Mouse (Mus musculus) fibroblast of lung, adult 2 months (primary cell): Measurements from ENCODE around the gene Ttyh3.

Experiments used
- DNase-seq: peaks from one replicate; pipeline ENCODE4 v3.0.0-alpha.2; 2011; ENCODE audit warnings: low read depth

Ttyh3 gene

GRCm38 (mm10) chr5:140628995-140629394 lies 19.8 kb downstream of the Ttyh3 start:
- DNase-seq, result no peak

GRCm38 (mm10) chr5:140627580-140627979 lies 21.3 kb downstream of the Ttyh3 start:
- no peak for DNase-seq

GRCm38 (mm10) chr5:140624961-140625360 lies 23.9 kb downstream of the Ttyh3 start:
- DNase-seq, result no peak

- DNase-seq, result no peak
These were observed 24.6 kb downstream of the Ttyh3 start for GRCm38 (mm10) chr5:140624238-140624637.

GRCm38 (mm10) chr5:140623791-140624190 lies 25.0 kb downstream of the Ttyh3 start:
- no peak for DNase-seq

GRCm38 (mm10) chr5:140622978-140623670 lies 25.7 kb downstream of the Ttyh3 start:
- DNase-seq, result no peak

- DNase-seq, result no peak
These were observed 27.3 kb downstream of the Ttyh3 start for GRCm38 (mm10) chr5:140621517-140621916.

- no peak for DNase-seq
These were observed 27.7 kb downstream of the Ttyh3 start for GRCm38 (mm10) chr5:140621092-140621491.

GRCm38 (mm10) chr5:140619895-140620736 lies 28.7 kb downstream of the Ttyh3 start:
- no peak for DNase-seq

- DNase-seq, result no peak
These were observed 29.6 kb downstream of the Ttyh3 start for GRCm38 (mm10) chr5:140619151-140619771.

- no peak for DNase-seq
These were observed 31.1 kb downstream of the Ttyh3 start for GRCm38 (mm10) chr5:140617714-140618113.

- DNase-seq, result no peak
These were observed 32.1 kb downstream of the Ttyh3 start for GRCm38 (mm10) chr5:140616691-140617090.

GRCm38 (mm10) chr5:140616110-140616503 lies 32.7 kb downstream of the Ttyh3 start:
- no peak for DNase-seq

GRCm38 (mm10) chr5:140615321-140616109 lies 33.3 kb downstream of the Ttyh3 start:
- DNase-seq, result no peak

GRCm38 (mm10) chr5:140614837-140615236 lies 34.0 kb downstream of the Ttyh3 start:
- no peak for DNase-seq

GRCm38 (mm10) chr5:140614141-140614540 lies 34.7 kb downstream of the Ttyh3 start:
- DNase-seq, result no peak

- DNase-seq, result no peak
These were observed 36.6 kb downstream of the Ttyh3 start for GRCm38 (mm10) chr5:140612191-140612590.

- no peak for DNase-seq
These were observed 37.1 kb downstream of the Ttyh3 start for GRCm38 (mm10) chr5:140611611-140612185.

GRCm38 (mm10) chr5:140611021-140611583 lies 37.7 kb downstream of the Ttyh3 start:
- DNase-seq, result no peak

GRCm38 (mm10) chr5:140610273-140611011 lies 38.4 kb downstream of the Ttyh3 start:
- no peak for DNase-seq
